Mouse (Mus musculus) liver, adult 2 months (tissue): ENCODE measurements around the gene Stra8. TPM values are rescaled to one million over a fixed set of nuclear protein-coding genes. Genes with fewer than 3 reads are reported as not detected.

Source experiments
- DNase-seq: peaks from one replicate; pipeline ENCODE4 v3.0.0-alpha.2; 2011; ENCODE audit warnings: low read depth, low spot score; ENCODE audit errors: extremely low read depth
- H3K27ac ChIP-seq: fragments of 200-500 bp; replicated peaks from 2 replicates; pipeline ENCODE4 v1.5.1; 2012; ENCODE audit warnings: low read depth, mild to moderate bottlenecking, control low read depth, inconsistent platforms, low read length; ENCODE audit not compliant: insufficient read depth
- H3K27me3 ChIP-seq: fragments of 200-500 bp; 2 replicates; pipeline ENCODE4 v1.6.1; 2012; ENCODE audit warnings: mild to moderate bottlenecking, moderate library complexity, low read length, inconsistent platforms; ENCODE audit not compliant: control insufficient read depth, insufficient read depth
- H3K36me3 ChIP-seq: fragments of 200-500 bp; 2 replicates; pipeline ENCODE4 v1.6.1; 2012; ENCODE audit warnings: low read length, inconsistent platforms; ENCODE audit not compliant: control insufficient read depth, insufficient read depth
- H3K4me1 ChIP-seq: fragments of 200-500 bp; 2 replicates; pipeline ENCODE4 v1.6.1; 2011; ENCODE audit warnings: low read length; ENCODE audit not compliant: control insufficient read depth, insufficient read depth
- H3K4me3 ChIP-seq: fragments of 200-500 bp; 2 replicates; pipeline ENCODE4 v1.5.1; 2011; ENCODE audit warnings: low read depth, mild to moderate bottlenecking, control low read depth, low read length, moderate library complexity; ENCODE audit not compliant: insufficient read depth
- H3K79me2 ChIP-seq: fragments of 200-500 bp; 2 replicates; pipeline ENCODE4 v1.6.1; 2012; ENCODE audit warnings: inconsistent platforms, mild to moderate bottlenecking, low read length, moderate library complexity; ENCODE audit not compliant: control insufficient read depth, insufficient read depth
- H3K9ac ChIP-seq: fragments of 200-500 bp; 2 replicates; pipeline ENCODE4 v1.6.1; 2012; ENCODE audit warnings: low read depth, mild to moderate bottlenecking, control low read depth, inconsistent platforms, low read length
- CTCF ChIP-seq: fragments of 200-500 bp; IDR thresholded peaks from 2 replicates; pipeline ENCODE4 v1.5.1; 2011; ENCODE audit warnings: low read depth, low read length, control low read depth
- POLR2A ChIP-seq: fragments of 200-500 bp; IDR thresholded peaks from 2 replicates; pipeline ENCODE4 v1.6.1; 2011; ENCODE audit warnings: low read length, control low read depth; ENCODE audit not compliant: insufficient read depth; ENCODE audit errors: extremely low read depth
- WGBS: fragments of 180-500 bp; shearing (Covaris S2); methylation state at CpG from one replicate; pipeline ENCODE4 v1.1.7; 2018; 5-methylcytosine and 5-hydroxymethylcytosine counted together
- polyA plus RNA-seq: library from polyadenylated mRNA; depleted of rRNA; stranded (reverse); fragments of >200 nt; gene quantifications from 2 replicates; pipeline ENCODE4 v1.2.3, GENCODE M21; 2012
- total RNA-seq: library from RNA; depleted of rRNA; stranded (reverse); fragments of >200 nt; gene quantifications from 2 replicates; pipeline ENCODE4 v1.2.3, GENCODE M21; 2014

The Stra8 gene
- total and polyA plus RNA-seq, 2 experiments = not detected

DNA sequence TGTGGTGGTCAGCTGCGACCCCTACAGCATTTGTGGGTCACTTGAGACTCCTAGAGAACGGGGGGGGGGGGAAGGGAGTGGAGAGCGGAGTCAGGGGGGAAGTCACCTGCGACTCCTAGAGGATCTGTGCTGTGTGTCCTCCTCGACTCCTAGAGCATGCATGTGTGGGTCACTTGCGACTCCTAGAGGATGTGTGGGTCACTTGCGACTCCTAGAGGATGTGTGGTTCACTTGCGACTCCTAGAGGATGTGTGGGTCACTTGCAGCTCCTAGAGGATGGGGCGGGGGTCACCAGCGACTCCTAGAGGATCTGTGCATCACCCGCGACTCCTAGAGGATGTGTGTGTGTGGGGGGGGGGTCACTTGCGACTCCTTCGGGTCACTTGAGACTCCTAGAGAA, 2.0 kb downstream of the Stra8 start:
- 49% methylated on average over 14 of the region's 14 CpGs for WGBS
- Histone ChIP-seq H3K27ac (no peak overlapping the region), H3K27me3 (no peaks in the 10 kb centered on the region), H3K36me3 (no peaks in the 10 kb centered on the region), H3K9ac (no peak overlapping the region), H3K4me3 (no peak overlapping the region), H3K4me1 (no peaks in the 10 kb centered on the region), H3K79me2 (no peaks in the 10 kb centered on the region)
- TF ChIP-seq CTCF (peak; percentile 97), POLR2A (no peak)
- DNase-seq = peak; percentile 76

DNA sequence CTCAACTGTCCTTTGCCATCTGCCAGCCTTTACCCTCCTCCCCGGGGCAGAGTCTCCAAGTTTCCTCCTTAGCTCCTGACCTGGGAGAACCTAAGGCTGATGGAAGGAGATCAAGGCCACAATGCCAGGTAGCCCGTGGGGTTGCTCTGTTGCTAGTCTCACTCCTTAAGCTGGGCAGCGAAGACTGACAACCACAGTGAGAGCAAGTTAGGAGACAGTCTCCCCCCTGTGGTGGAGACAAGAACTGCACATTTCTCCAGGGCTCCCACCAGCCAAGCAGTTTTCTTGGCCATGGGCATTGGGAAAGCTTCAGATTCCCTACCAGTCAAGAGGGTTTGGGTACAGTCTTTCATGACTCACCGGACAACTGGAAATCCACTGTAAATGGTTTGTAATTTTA, 7.2 kb downstream of the Stra8 start:
- H3K4me1 ChIP-seq = no peaks in the 10 kb centered on the region
- peak; percentile 34 for DNase-seq
- H3K9ac ChIP-seq = no peak overlapping the region
- H3K27me3 ChIP-seq = no peaks in the 10 kb centered on the region
- TF ChIP-seq POLR2A (no peak), CTCF (peak; percentile 82)
- H3K79me2 ChIP-seq = no peaks in the 10 kb centered on the region
- H3K27ac ChIP-seq = no peak overlapping the region
- WGBS = 35% methylated on average over 4 of the region's 4 CpGs
- H3K36me3 ChIP-seq = no peaks in the 10 kb centered on the region
- H3K4me3 ChIP-seq = no peak overlapping the region

DNA sequence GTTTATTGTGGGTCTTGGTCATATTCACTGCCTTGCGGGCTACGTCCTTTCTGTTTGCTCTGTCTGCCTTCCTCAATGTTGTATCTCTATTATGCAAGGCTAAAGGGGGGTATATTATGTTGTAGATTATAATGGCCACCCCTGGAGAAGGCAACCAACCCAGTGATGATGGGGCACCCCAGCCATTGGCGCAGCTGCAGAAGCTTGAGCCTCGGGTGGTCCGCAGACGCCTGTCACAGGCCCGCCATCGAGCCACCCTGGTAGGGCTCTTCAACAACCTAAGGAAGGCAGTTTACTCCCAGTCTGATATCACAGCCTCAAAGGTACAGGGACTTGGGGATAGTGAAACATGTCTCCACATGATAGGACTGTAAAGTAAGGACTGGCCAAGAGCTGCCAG, 7.6 kb downstream of the Stra8 start:
- no peaks in the 10 kb centered on the region for H3K36me3 ChIP-seq
- no peaks in the 10 kb centered on the region for H3K27me3 ChIP-seq
- no peak for DNase-seq
- no peak overlapping the region for H3K4me3 ChIP-seq
- H3K9ac ChIP-seq = no peak overlapping the region
- H3K27ac ChIP-seq = no peak overlapping the region
- no peaks in the 10 kb centered on the region for H3K4me1 ChIP-seq
- WGBS = 92% methylated on average over 8 of the region's 8 CpGs
- TF ChIP-seq CTCF = no peak
- no peak for TF ChIP-seq POLR2A
- H3K79me2 ChIP-seq = no peaks in the 10 kb centered on the region

DNA sequence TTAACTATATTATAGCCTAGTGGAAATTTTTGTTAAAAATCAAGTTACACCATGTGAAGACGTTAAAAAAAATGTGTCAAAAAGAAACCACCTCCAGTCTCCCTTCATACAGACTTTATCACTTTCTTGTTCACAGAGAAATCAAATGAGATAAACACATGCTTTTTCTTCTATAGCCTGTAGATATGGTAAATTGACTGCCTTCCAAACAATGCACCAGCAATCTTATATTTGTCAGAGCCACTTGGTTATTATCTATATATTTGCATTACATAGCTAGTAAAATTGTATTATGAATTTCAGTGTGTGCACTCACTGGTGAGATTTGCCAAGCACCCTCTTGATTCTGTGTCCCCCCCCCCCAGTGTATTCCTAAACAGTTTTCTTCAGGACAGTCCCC, 12.7 kb downstream of the Stra8 start:
- DNase-seq = no peak
- Histone ChIP-seq H3K9ac (no peak overlapping the region), H3K79me2 (no peaks in the 10 kb centered on the region), H3K4me3 (no peak overlapping the region), H3K36me3 (no peaks in the 10 kb centered on the region), H3K4me1 (no peaks in the 10 kb centered on the region), H3K27ac (no peak overlapping the region), H3K27me3 (no peaks in the 10 kb centered on the region)
- 80% methylated on average over 1 of the region's 1 CpGs for WGBS
- TF ChIP-seq POLR2A (no peak), CTCF (no peak)

DNA sequence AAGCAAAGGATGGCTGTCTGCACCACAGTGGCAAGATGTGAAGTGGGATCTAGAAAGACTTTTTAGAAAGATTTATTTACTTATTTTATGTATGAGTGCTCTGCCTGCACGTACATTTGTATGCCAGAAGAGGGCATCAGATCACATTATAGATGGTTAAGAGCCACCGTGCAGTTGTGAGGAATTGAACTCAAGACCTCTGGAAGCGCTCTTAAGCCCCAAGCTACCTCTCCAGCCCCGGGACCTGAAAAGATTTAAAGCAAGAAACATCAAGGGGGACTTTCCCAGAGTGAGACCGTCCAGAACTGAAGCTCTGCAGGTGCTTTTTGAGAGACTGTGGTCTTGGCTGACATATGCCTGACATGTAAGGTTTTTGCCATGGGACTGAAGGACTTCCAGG, 16.8 kb downstream of the Stra8 start:
- no peak overlapping the region for H3K9ac ChIP-seq
- DNase-seq = no peak
- no peak overlapping the region for H3K4me3 ChIP-seq
- H3K27me3 ChIP-seq = no peaks in the 10 kb centered on the region
- TF ChIP-seq CTCF (no peak), POLR2A (no peak)
- no peaks in the 10 kb centered on the region for H3K36me3 ChIP-seq
- peaks cover 1% of the 10 kb centered on the region; the same call in 1 of the 2 replicates for H3K4me1 ChIP-seq
- H3K27ac ChIP-seq = no peak overlapping the region
- WGBS = 83% methylated on average over 5 of the region's 5 CpGs
- H3K79me2 ChIP-seq = no peaks in the 10 kb centered on the region

DNA sequence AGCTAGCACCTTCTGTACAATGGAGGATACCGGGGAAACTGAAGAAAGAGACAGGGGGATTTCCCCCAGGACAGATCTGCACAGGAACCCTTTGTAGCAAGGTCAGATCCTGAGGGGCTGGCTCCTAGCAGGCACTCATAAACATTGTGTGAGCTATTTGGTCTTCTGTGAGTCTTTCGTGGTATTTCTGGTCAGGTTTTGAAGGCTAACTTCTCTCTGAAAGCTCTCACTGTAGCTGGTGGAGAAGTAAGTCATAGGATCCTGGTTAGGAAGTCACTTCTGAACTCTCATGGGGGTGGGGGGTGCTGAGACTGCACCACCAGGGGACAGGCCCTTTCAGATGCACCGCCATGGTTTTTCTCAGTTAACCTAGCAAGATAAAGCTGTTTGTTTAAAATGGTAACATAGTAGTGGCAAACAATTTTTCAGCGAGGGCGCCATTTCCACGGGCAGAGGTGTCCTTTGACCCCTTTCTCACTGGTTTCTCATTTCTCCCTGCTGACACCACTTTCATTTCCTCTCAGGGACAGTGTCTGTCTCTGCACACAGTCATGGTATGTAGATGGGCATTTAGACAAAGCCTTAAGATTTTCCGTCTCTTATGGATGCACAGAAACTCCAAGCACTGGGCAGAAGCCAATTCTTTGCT, 18.4 kb downstream of the Stra8 start:
- TF ChIP-seq POLR2A (no peak), CTCF (no peak)
- H3K27ac ChIP-seq = no peak overlapping the region
- WGBS = 31% methylated on average over 7 of the region's 7 CpGs

More for the DNA sequence above, 18.4 kb downstream of the Stra8 start:
- Histone ChIP-seq H3K79me2 (no peaks in the 10 kb centered on the region), H3K27me3 (no peaks in the 10 kb centered on the region), H3K36me3 (no peaks in the 10 kb centered on the region), H3K4me3 (no peak overlapping the region), H3K4me1 (peaks cover 1% of the 10 kb centered on the region; the same call in 1 of the 2 replicates), H3K9ac (no peak overlapping the region)
- peak; percentile 10 for DNase-seq
